Mouse (Mus musculus) C2C12 (cell line): ENCODE results near the gene Ndufs4.

Experiments
- CTCF ChIP-seq: IDR thresholded peaks from one replicate; pipeline ENCODE4 v1.5.1; 2011; ENCODE audit not compliant: control insufficient read depth, insufficient read depth, insufficient read length
- MAX ChIP-seq: IDR thresholded peaks from one replicate; pipeline ENCODE4 v1.6.1; 2011; ENCODE audit warnings: mild to moderate bottlenecking, control low read depth
- MYOD1 ChIP-seq: IDR thresholded peaks from one replicate; pipeline ENCODE4 v1.6.1; 2011; ENCODE audit warnings: low read depth; ENCODE audit not compliant: control insufficient read depth, insufficient read length
- MYOG ChIP-seq: IDR thresholded peaks from one replicate; pipeline ENCODE4 v1.6.1; 2011; ENCODE audit not compliant: control insufficient read depth, insufficient read length; ENCODE audit errors: extremely low read depth

- TF ChIP-seq CTCF (no peak), MYOG (no peak), MYOD1 (no peak), MAX (no peak)
Measured at GRCm38 (mm10) chr13:114406866-114407265, 18.8 kb upstream of the Ndufs4 start.
